Mouse (Mus musculus) MEL (cell line): ENCODE measurements around the gene Pax6. TPM values are rescaled to one million over a fixed set of nuclear protein-coding genes. Genes with fewer than 3 reads are reported as not detected.

Experiments used
- DNase-seq: peaks from one replicate; pipeline ENCODE4 v3.0.0; 2011; ENCODE audit warnings: low read depth, low spot score
- H3K27ac ChIP-seq: 2 replicates; pipeline ENCODE4 v1.5.1; 2012; ENCODE audit warnings: low read depth, mild to moderate bottlenecking, control low read depth, low read length, moderate library complexity; ENCODE audit not compliant: control insufficient read depth
- H3K27me3 ChIP-seq, 2 experiments: fragments of 150-350 bp in 1 of 2; sonication (generic) in 1 of 2; 2 replicates each; pipeline ENCODE4 v1.6.1; 2012; ENCODE audit warnings: low read length in 2 of 2, mild to moderate bottlenecking in 2 of 2, improper control_type of control experiment in 1 of 2, moderate library complexity in 1 of 2; ENCODE audit not compliant: insufficient read depth in 2 of 2, control insufficient read depth in 1 of 2
- H3K36me3 ChIP-seq, 2 experiments: 2 replicates each; pipeline ENCODE4 v1.6.1; 2012 to 2014; ENCODE audit warnings: low read length in 2 of 2, improper control_type of control experiment in 1 of 2, inconsistent platforms in 1 of 2, mild to moderate bottlenecking in 1 of 2; ENCODE audit not compliant: insufficient read depth in 2 of 2, control insufficient read depth in 1 of 2
- H3K4me1 ChIP-seq, 2 experiments: fragments of 150-350 bp in 1 of 2; sonication (generic) in 1 of 2; 2 replicates each; pipeline ENCODE4 v1.6.1; 2012; ENCODE audit warnings: low read length in 2 of 2, improper control_type of control experiment in 1 of 2, mild to moderate bottlenecking in 1 of 2; ENCODE audit not compliant: insufficient read depth in 2 of 2, control insufficient read depth in 1 of 2
- H3K4me3 ChIP-seq, 2 experiments: fragments of 150-350 bp in 1 of 2; sonication (generic) in 1 of 2; 2 replicates each; pipeline ENCODE4 v1.5.1; 2012; ENCODE audit warnings: low read depth in 2 of 2, low read length in 2 of 2, mild to moderate bottlenecking in 2 of 2, moderate library complexity in 2 of 2, control low read depth in 1 of 2, improper control_type of control experiment in 1 of 2; ENCODE audit not compliant: control insufficient read depth in 1 of 2, insufficient read depth in 1 of 2
- H3K79me2 ChIP-seq: 2 replicates; pipeline ENCODE4 v1.6.1; 2012; ENCODE audit warnings: mild to moderate bottlenecking, low read length, moderate library complexity; ENCODE audit not compliant: control insufficient read depth, poor library complexity, insufficient read depth
- H3K9ac ChIP-seq: 2 replicates; pipeline ENCODE4 v1.6.1; 2012; ENCODE audit warnings: low read depth, mild to moderate bottlenecking, control low read depth, low read length, moderate library complexity; ENCODE audit not compliant: control insufficient read depth, poor library complexity, severe bottlenecking
- H3K9me3 ChIP-seq: fragments of 150-350 bp; sonication (generic); replicated peaks from 2 replicates; pipeline ENCODE4 v1.6.1; 2012; ENCODE audit warnings: mild to moderate bottlenecking, low read length, improper control_type of control experiment, moderate library complexity; ENCODE audit not compliant: insufficient read depth
- CHD1 ChIP-seq: IDR thresholded peaks from 2 replicates; pipeline ENCODE4 v1.6.1; 2012; ENCODE audit warnings: low read depth, mild to moderate bottlenecking, inconsistent platforms, low read length, improper control_type of control experiment
- EP300 ChIP-seq, 2 experiments: IDR thresholded peaks; 2 replicates each; pipeline ENCODE4 v1.6.1; 2011; ENCODE audit warnings: improper control_type of control experiment in 2 of 2, low read length in 2 of 2, low read depth in 1 of 2, mild to moderate bottlenecking in 1 of 2
- ETS1 ChIP-seq: IDR thresholded peaks from 2 replicates; pipeline ENCODE4 v1.6.1; 2012; ENCODE audit warnings: low read depth, mild to moderate bottlenecking, inconsistent platforms, low read length, improper control_type of control experiment, moderate library complexity
- GATA1 ChIP-seq: IDR thresholded peaks from 2 replicates; pipeline ENCODE4 v1.6.1; 2011; ENCODE audit warnings: low read depth, low read length, improper control_type of control experiment
- JUND ChIP-seq: IDR thresholded peaks from 2 replicates; pipeline ENCODE4 v1.6.1; 2011; ENCODE audit warnings: low read depth, mild to moderate bottlenecking, improper control_type of control experiment, low read length
- KAT2A ChIP-seq: conservative IDR thresholded peaks from 2 replicates; pipeline ENCODE4 v1.6.1; 2012; ENCODE audit warnings: low read depth, low read length, improper control_type of control experiment, inconsistent platforms
- MEF2A ChIP-seq: IDR thresholded peaks from 2 replicates; pipeline ENCODE4 v1.6.1; 2014; ENCODE audit warnings: low read depth, mild to moderate bottlenecking, inconsistent platforms, low read length, improper control_type of control experiment; ENCODE audit not compliant: poor library complexity, insufficient replicate concordance, severe bottlenecking; ENCODE audit errors: extremely low read depth
- MXI1 ChIP-seq: IDR thresholded peaks from 2 replicates; pipeline ENCODE4 v1.6.1; 2011; ENCODE audit warnings: mild to moderate bottlenecking, low read depth, low read length, improper control_type of control experiment
- NELFE ChIP-seq: IDR thresholded peaks from 2 replicates; pipeline ENCODE4 v1.6.1; 2011; ENCODE audit warnings: low read depth, low read length, improper control_type of control experiment
- POLR2AphosphoS5 ChIP-seq: IDR thresholded peaks from 2 replicates; pipeline ENCODE4 v1.6.1; 2012; ENCODE audit warnings: low read depth, borderline replicate concordance, mild to moderate bottlenecking, inconsistent platforms, low read length, moderate library complexity, mixed read lengths
- RAD21 ChIP-seq: IDR thresholded peaks from 2 replicates; pipeline ENCODE4 v1.6.1; 2011; ENCODE audit warnings: mild to moderate bottlenecking, low read depth, low read length, improper control_type of control experiment
- TAL1 ChIP-seq: IDR thresholded peaks from 2 replicates; pipeline ENCODE4 v1.6.1; 2012; ENCODE audit warnings: mild to moderate bottlenecking, inconsistent platforms, low read length, moderate library complexity, mixed read lengths
- ZC3H11A ChIP-seq: IDR thresholded peaks from 2 replicates; pipeline ENCODE4 v1.6.1; 2012; ENCODE audit warnings: low read depth, mild to moderate bottlenecking, inconsistent platforms, low read length, improper control_type of control experiment
- ZKSCAN1 ChIP-seq: IDR thresholded peaks from 2 replicates; pipeline ENCODE4 v1.6.1; 2012; ENCODE audit warnings: low read depth, mild to moderate bottlenecking, inconsistent platforms, low read length, improper control_type of control experiment, moderate library complexity
- ZMIZ1 ChIP-seq: IDR thresholded peaks from 2 replicates; pipeline ENCODE4 v1.6.1; 2012; ENCODE audit warnings: low read depth, mild to moderate bottlenecking, inconsistent platforms, low read length, improper control_type of control experiment, moderate library complexity
- ZNF384 ChIP-seq: IDR thresholded peaks from 2 replicates; pipeline ENCODE4 v1.6.1; 2012; ENCODE audit warnings: low read depth, mild to moderate bottlenecking, inconsistent platforms, low read length, improper control_type of control experiment
- polyA plus RNA-seq, 2 experiments: library from polyadenylated mRNA; stranded (reverse) in 1 of 2; unstranded in 1 of 2; fragments of >175 nt in 1 of 2; fragments of >200 nt in 1 of 2; gene quantifications; 2 replicates each; pipeline versions ENCODE4 v1.2.1 to v1.2.4; 2012; ENCODE audit warnings: low replicate concordance in 2 of 2, low read depth in 1 of 2; ENCODE audit not compliant: insufficient read length in 2 of 2, insufficient read depth in 1 of 2, missing spikeins in 1 of 2
- total RNA-seq: library from RNA; depleted of rRNA; stranded (reverse); fragments of 300-350 nt; gene quantifications from 2 replicates; pipeline ENCODE4 v1.2.3, GENCODE M21; 2012; rRNA removed

The Pax6 gene
- total RNA-seq (7.5 and 10.4 TPM in 2 replicates), polyA plus RNA-seq (10 to 100 TPM in 1 of 2 experiments, not detected in 1; 17.6 TPM)

GRCm38 (mm10) chr2:105668271-105669270 lies at the start of gene Pax6:
Pax6 (plus strand) TSS chr2:105668900.
- DNase-seq, result no peak
- H3K36me3 ChIP-seq, result no peaks in the 10 kb centered on the region
- TF ChIP-seq ZMIZ1 (no peak), JUND (no peak), ZNF384 (no peak), CHD1 (no peak)
- TF ChIP-seq, all 39 proteins: peak for 0
- H3K27ac ChIP-seq, result no peak within 1 kb of the TSS
- no peaks in the 10 kb centered on the region; a peak in 2 of 4 replicates for H3K27me3 ChIP-seq
- H3K9me3 ChIP-seq, result no peaks in the 10 kb centered on the region
- no peak within 1 kb of the TSS for H3K4me3 ChIP-seq
- no peaks in the 10 kb centered on the region for H3K79me2 ChIP-seq
- no peak within 1 kb of the TSS for H3K9ac ChIP-seq
- H3K4me1 ChIP-seq, result no peaks in the 10 kb centered on the region

DNA sequence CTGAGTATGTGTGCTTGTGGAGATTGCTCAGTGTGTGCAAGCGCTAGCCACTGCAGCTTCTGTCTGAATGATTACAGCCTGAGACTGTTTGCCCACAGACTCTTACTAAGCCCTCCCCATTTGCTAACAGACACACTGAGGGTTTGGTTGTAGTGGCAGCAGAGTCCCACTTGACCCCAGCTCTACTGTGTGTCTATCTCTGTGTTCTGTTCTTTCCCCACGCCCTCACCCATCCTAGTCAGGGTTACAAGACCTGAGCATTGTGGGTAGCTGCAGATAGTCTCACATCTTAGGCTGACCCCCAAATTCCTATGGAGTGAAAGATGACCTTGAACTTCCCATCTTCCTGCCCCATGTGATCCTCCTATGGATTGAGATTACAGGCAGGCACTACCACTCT lies 19.8 kb upstream of the Pax6 start:
- no peaks in the 10 kb centered on the region for H3K4me1 ChIP-seq
- H3K27me3 ChIP-seq, result peaks cover 0 to 6% of the 10 kb centered on the region in 2 experiments; a peak in 1 of 4 replicates
- no peaks in the 10 kb centered on the region for H3K36me3 ChIP-seq
- no peaks in the 10 kb centered on the region for H3K9me3 ChIP-seq
- H3K4me3 ChIP-seq, result no peak overlapping the region
- no peak overlapping the region for H3K27ac ChIP-seq
- TF ChIP-seq EP300 (IDR thresholded peaks at IDR 0.05; ENCODE audit: low read depth in 1 of 2, low read length in 2 of 2) (no peak), ZKSCAN1 (no peak), POLR2AphosphoS5 (no peak), MEF2A (no peak), ZNF384 (no peak), RAD21 (no peak), ETS1 (no peak), TAL1 (no peak), ZC3H11A (no peak), MXI1 (no peak), KAT2A (no peak), GATA1 (no peak), NELFE (no peak)
- DNase-seq, result no peak
- H3K9ac ChIP-seq, result no peak overlapping the region
- H3K79me2 ChIP-seq, result no peaks in the 10 kb centered on the region
